Mouse (Mus musculus) intestine, embryonic 15.5 days (tissue): Measurements from ENCODE around the gene Pdk2. TPM values are rescaled to one million over a fixed set of nuclear protein-coding genes. Genes with fewer than 3 reads are reported as not detected.

Source experiments
- ATAC-seq: fragments of 200-750 bp; cut with Nextera tagmentation; 2 replicates; pipeline ENCODE4 v1.8.0; 2017; ENCODE audit warnings: moderate TSS enrichment, moderate library complexity
- H3K27ac ChIP-seq: fragments of 300-500 bp; sonication (generic); 2 replicates; pipeline ENCODE4 v1.5.1; 2015; ENCODE audit warnings: mild to moderate bottlenecking, inconsistent platforms
- H3K27me3 ChIP-seq: fragments of 300-500 bp; sonication (generic); replicated peaks from 2 replicates; pipeline ENCODE4 v1.6.1; 2015; ENCODE audit warnings: inconsistent platforms
- H3K36me3 ChIP-seq: fragments of 300-500 bp; sonication (generic); 2 replicates; pipeline ENCODE4 v1.6.1; 2015; ENCODE audit warnings: inconsistent platforms
- H3K4me1 ChIP-seq: fragments of 300-500 bp; sonication (generic); replicated peaks from 2 replicates; pipeline ENCODE4 v1.6.1; 2015; ENCODE audit warnings: inconsistent platforms
- H3K4me2 ChIP-seq: fragments of 300-500 bp; sonication (generic); replicated peaks from 2 replicates; pipeline ENCODE4 v1.6.1; 2015; ENCODE audit warnings: mild to moderate bottlenecking, inconsistent platforms
- H3K4me3 ChIP-seq: fragments of 300-500 bp; sonication (generic); replicated peaks from 2 replicates; pipeline ENCODE4 v1.5.1; 2015; ENCODE audit warnings: inconsistent platforms
- H3K9ac ChIP-seq: fragments of 300-500 bp; sonication (generic); 2 replicates; pipeline ENCODE4 v1.6.1; 2015; ENCODE audit warnings: inconsistent platforms
- H3K9me3 ChIP-seq: fragments of 300-500 bp; sonication (generic); 2 replicates; pipeline ENCODE4 v1.6.1; 2016; ENCODE audit warnings: inconsistent platforms
- WGBS: fragments of 180-500 bp; shearing (Covaris S2); methylation state at CpG from one replicate; pipeline ENCODE4 v1.1.7; 2015; 5-methylcytosine and 5-hydroxymethylcytosine counted together
- polyA plus RNA-seq: library from polyadenylated mRNA; unstranded; fragments of >200 nt; fragmentation: Nextera tagmentation; extraction: Ambion mirVana; gene quantifications from 2 replicates; pipeline ENCODE4 v1.2.1, GENCODE M21; 2015

Gene Pdk2
- polyA plus RNA-seq, 1 experiment from 2014 or later = 30.8 TPM

DNA sequence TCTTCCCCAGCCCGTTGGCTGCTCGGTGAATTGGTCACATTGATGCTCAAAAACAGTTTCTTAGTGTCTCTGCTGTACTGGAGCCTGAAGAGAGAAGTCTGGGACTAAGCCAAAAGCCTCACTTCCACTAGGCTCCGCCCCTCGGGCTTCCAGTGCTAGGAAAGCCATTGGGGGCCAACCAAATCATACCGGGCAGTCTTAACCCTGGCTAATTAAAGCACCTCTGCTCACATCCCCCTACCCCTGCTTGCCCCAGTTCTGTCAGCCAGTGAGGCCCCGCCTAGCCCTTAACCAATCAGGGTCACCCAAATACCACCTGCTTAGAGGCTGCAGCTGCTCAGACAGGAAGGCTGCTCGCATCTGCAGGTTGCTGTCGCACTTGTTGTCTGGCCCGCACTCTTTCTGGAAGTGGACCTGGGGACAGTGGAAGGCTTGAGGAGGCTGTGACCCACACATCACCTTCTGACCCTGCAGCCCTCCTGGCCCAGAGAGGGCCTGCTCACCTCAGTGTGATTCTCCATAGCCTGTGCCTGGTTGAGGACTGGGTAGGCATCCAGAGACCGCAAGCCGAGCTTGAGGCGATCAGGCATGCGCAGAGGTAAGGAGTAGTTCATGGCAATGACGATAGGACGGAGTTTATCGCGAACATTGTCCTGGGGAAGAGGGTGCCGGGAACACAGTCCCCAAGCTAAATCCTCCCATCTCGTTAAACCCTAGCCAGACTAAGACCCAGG is 15.8 kb upstream of the Pdk2 start:
- no peak overlapping the region for H3K9ac ChIP-seq
- no peak overlapping the region for H3K4me2 ChIP-seq
- H3K27me3 ChIP-seq = no peaks in the 10 kb centered on the region
- no peak for ATAC-seq
- no peaks in the 10 kb centered on the region for H3K4me1 ChIP-seq
- 54% methylated on average over 19 of the region's 19 CpGs for WGBS
- H3K27ac ChIP-seq = no peak overlapping the region
- H3K9me3 ChIP-seq = no peaks in the 10 kb centered on the region
- peaks cover 42% of the 10 kb centered on the region for H3K36me3 ChIP-seq
- no peak overlapping the region for H3K4me3 ChIP-seq

DNA sequence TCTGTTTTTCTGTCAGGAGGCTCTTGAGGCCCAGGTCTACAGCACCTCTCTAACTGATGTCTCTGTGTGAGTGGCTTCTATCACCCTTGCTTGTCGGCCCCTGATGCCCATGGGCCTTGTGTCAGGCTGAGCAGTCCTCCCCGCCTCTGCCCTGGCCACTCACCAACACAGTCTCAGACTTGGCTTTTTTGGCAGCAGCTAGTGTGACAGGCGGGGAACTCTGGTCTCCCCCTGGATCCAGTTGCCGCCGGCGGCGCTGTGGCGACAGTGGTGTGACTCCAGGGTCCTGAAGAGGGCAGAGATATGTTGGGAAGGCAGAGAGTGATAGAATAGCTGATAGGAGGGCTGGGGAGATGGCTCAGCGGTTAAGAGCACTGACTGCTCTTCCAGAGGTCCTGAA is 11.9 kb upstream of the Pdk2 start:
- Histone ChIP-seq H3K4me2 (no peak overlapping the region), H3K9ac (no peak overlapping the region), H3K27me3 (no peaks in the 10 kb centered on the region), H3K4me1 (no peaks in the 10 kb centered on the region), H3K27ac (no peak overlapping the region), H3K4me3 (no peak overlapping the region), H3K36me3 (peaks cover 32% of the 10 kb centered on the region), H3K9me3 (no peaks in the 10 kb centered on the region)
- 82% methylated on average over 9 of the region's 9 CpGs for WGBS
- no peak for ATAC-seq

DNA sequence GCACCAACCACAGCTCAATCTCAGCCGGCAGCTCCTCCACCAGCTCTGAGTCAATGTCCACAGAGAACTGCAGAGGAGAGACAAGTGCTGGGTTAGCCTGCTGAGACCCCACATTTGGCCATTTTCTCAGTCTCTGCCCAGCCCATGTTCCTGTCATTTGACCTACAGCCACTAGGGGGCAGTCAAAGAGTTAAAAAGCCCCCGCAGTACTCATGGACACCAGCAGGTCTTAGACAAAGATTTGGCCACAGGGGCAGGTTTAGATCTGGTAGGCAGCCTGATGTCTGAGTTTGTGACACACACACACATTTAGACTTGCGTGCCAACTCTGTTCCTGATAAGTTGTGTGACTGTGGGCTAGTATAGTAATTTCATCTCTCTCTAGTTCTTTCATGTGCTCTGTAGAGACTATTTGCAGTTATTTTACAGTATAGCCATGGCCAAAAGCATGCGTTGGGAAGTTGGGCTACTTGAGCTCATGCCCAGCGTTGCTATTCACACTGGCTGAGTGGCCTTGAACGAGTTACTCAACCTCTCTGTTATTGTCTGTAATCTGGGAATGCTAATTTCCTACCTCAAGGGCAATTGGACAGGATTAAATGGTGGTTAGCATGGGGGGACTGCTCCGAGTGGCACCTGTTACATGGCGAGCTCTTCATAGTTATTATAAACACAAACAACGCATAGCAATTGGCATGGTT is 6.0 kb upstream of the Pdk2 start:
- Histone ChIP-seq H3K27me3 (no peaks in the 10 kb centered on the region), H3K36me3 (peaks cover 11% of the 10 kb centered on the region; the same call in 1 of the 2 replicates), H3K4me3 (no peak overlapping the region), H3K9me3 (no peaks in the 10 kb centered on the region), H3K27ac (no peak overlapping the region), H3K4me1 (no peaks in the 10 kb centered on the region), H3K9ac (no peak overlapping the region), H3K4me2 (no peak overlapping the region)
- ATAC-seq = peak; percentile 57; the same call in 1 of the 2 replicates
- 60% methylated on average over 9 of the region's 9 CpGs for WGBS

- Histone ChIP-seq H3K9me3 (no peaks in the 10 kb centered on the region), H3K4me2 (no peak overlapping the region), H3K9ac (no peak overlapping the region), H3K4me1 (peaks cover 7% of the 10 kb centered on the region; the same call in 1 of the 2 replicates), H3K4me3 (no peak overlapping the region), H3K27ac (no peak overlapping the region), H3K27me3 (no peaks in the 10 kb centered on the region), H3K36me3 (0 out of 2 replicates have a peak, but pooled peaks cover 5% of the 10 kb centered on the region)
- WGBS = 60% methylated on average over 13 of the region's 13 CpGs
- ATAC-seq = no peak
Observed at GRCm38 (mm10) chr11:95044185-95044870, 3.2 kb upstream of the Pdk2 start.

DNA sequence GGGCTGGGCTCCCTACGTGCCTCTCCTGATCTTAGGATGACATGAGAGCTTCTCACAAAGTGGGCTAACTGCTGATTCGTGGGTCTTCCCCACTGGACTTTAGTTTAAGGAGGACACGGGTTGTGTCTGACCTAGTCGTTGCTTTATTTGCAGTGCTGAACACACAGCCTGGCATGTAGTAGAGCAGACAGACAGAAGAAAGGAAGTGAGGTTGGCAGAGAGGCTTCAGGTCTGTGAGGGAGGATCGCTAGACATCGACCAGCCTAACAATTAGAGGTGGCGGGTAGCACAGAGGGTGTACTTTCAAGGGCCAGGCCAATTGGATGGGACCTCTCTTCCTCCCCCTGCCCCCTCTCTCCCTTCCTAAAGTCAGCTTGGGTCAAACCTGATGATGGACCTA is 2.5 kb upstream of the Pdk2 start:
- WGBS = 46% methylated on average over 7 of the region's 7 CpGs
- Histone ChIP-seq H3K27me3 (no peaks in the 10 kb centered on the region), H3K4me2 (no peak overlapping the region), H3K36me3 (0 out of 2 replicates have a peak, but pooled peaks cover 5% of the 10 kb centered on the region), H3K9me3 (no peaks in the 10 kb centered on the region), H3K4me1 (peaks cover 11% of the 10 kb centered on the region; the same call in 1 of the 2 replicates), H3K9ac (no peak overlapping the region), H3K27ac (no peak overlapping the region), H3K4me3 (no peak overlapping the region)
- ATAC-seq = no peak

DNA sequence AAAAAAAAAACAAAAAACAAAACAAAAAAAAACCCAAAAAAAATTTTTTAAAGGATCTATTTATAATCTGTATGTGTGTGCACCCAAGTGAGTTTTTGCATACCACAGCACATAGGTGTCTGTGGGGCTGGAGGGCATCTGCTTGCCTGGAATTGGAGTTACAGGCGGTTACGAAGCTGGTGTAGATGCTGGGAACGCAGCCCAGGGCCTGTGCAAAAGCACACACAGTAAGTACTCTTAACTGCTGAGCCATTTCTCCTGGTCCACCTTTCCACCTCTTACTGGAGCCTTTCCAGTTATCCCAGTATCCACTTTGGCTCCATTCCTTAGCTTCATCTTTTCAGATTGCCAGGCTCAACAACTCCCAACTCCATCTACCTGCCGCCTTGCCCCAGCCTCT is 1.9 kb upstream of the Pdk2 start:
- 90% methylated on average over 4 of the region's 4 CpGs for WGBS
- Histone ChIP-seq H3K4me1 (peaks cover 15% of the 10 kb centered on the region), H3K9me3 (no peaks in the 10 kb centered on the region), H3K27ac (no peak overlapping the region), H3K4me3 (no peak overlapping the region), H3K27me3 (no peaks in the 10 kb centered on the region), H3K4me2 (no peak overlapping the region), H3K36me3 (0 out of 2 replicates have a peak, but pooled peaks cover 5% of the 10 kb centered on the region), H3K9ac (no peak overlapping the region)
- ATAC-seq = no peak

DNA sequence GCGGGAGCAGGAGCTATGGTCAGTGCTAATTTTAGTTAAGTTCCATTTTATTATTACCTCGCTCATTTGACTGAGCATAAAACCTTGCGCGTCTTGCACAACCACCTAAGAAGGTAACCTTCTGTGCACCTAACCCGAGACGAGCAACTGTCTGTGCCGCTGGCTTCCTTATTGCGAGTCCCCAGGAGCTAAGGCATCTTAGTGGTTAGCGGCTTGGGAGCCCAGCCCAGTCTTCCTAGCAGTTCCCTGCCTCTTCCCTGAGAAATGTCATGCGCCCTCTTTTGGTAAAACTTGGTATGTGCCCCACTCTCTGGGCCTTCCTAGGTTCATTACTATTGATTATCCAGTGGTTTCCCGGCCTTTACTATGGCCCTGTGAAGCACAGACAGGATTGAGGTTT is 942 bp upstream of the Pdk2 start:
- Histone ChIP-seq H3K9me3 (no peaks in the 10 kb centered on the region), H3K9ac (peak overlapping the region; percentile 24; the same call in 1 of the 2 replicates), H3K4me1 (peaks cover 15% of the 10 kb centered on the region), H3K27ac (peak overlapping the region; percentile 33; the same call in 1 of the 2 replicates), H3K36me3 (0 out of 2 replicates have a peak, but pooled peaks cover 5% of the 10 kb centered on the region), H3K4me3 (peak overlapping the region; percentile 67), H3K4me2 (peak overlapping the region; percentile 90), H3K27me3 (no peaks in the 10 kb centered on the region)
- peak; percentile 44 for ATAC-seq
- 1% methylated on average over 11 of the region's 11 CpGs for WGBS

DNA sequence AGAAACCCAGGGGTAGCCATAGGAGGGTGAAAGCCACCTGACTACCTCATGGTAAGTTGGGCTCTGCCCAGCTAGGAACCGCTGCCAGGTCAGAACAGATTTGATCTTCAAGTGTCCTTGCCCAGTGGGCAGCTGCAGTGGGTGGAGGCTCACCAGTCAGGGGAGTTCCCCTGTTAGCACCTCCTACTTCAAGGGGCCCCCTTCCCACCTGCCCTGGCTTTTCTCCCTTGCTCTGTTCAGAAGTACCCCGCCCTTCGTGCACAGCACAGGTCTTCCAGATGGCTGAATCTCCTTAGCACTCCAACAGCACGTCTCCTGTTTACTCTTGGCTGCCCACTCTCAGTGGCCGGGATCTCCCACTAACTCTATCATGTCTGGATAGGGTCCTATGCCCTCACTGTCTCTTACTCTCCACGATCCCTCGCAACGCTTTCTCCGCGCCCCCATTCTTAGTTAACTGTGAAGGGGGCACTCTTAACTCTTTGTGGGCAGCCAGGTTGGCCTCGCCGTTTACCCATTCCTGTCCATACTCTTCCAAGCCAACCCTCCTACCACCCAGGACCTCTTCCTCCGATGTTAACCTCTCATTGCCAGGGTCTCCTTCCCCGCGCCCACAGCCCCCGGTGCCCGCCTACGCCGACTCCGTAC is 539 bp downstream of the Pdk2 start:
- 0 out of 2 replicates have a peak, but pooled peaks cover 5% of the 10 kb centered on the region for H3K36me3 ChIP-seq
- no peaks in the 10 kb centered on the region for H3K27me3 ChIP-seq
- H3K9me3 ChIP-seq = no peaks in the 10 kb centered on the region
- ATAC-seq = peak; percentile 59
- WGBS = under 1% methylated on average over 20 of the region's 20 CpGs
- H3K9ac ChIP-seq = peak overlapping the region; percentile 77
- H3K4me3 ChIP-seq = peak overlapping the region; percentile 67
- H3K27ac ChIP-seq = peak overlapping the region; percentile 76
- peak overlapping the region; percentile 90 for H3K4me2 ChIP-seq
- H3K4me1 ChIP-seq = peaks cover 15% of the 10 kb centered on the region

DNA sequence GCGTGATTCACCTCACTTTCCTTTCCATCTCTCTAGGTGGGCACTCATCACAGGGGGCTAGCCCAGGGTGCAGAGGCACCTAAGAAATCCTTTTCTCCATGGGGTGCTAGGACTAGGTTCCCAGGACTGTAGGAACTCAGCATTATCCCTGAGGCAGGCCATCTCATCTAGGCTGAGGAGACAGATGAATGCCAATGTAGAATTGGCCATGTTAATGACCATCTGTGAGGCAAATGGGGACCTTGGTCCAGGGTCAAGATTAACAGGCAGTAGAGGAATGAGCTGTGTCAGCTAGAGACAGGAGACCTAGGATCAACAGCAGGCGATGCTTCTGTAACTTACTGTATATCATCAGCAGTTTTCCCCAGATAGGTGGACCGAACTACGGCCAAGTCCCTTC is 1.4 kb downstream of the Pdk2 start:
- Histone ChIP-seq H3K36me3 (0 out of 2 replicates have a peak, but pooled peaks cover 3% of the 10 kb centered on the region), H3K4me3 (no peak overlapping the region), H3K27ac (no peak overlapping the region), H3K9me3 (no peaks in the 10 kb centered on the region), H3K4me1 (peaks cover 15% of the 10 kb centered on the region), H3K9ac (no peak overlapping the region), H3K27me3 (no peaks in the 10 kb centered on the region), H3K4me2 (peak overlapping the region; percentile 90)
- ATAC-seq = no peak
- 84% methylated on average over 4 of the region's 4 CpGs for WGBS

GRCm38 (mm10) chr11:95038818-95039655 is 2.1 kb downstream of the Pdk2 start:
- Histone ChIP-seq H3K27ac (no peak overlapping the region; the same call in 1 of the 2 replicates), H3K4me3 (no peak overlapping the region), H3K4me2 (peak overlapping the region; percentile 30), H3K27me3 (no peaks in the 10 kb centered on the region), H3K36me3 (no peaks in the 10 kb centered on the region), H3K4me1 (peaks cover 18% of the 10 kb centered on the region), H3K9ac (no peak overlapping the region), H3K9me3 (no peaks in the 10 kb centered on the region)
- 71% methylated on average over 13 of the region's 13 CpGs for WGBS
- no peak for ATAC-seq

- no peak for ATAC-seq
- WGBS = 70% methylated on average over 14 of the region's 14 CpGs
- Histone ChIP-seq H3K9me3 (no peaks in the 10 kb centered on the region), H3K4me3 (no peak overlapping the region), H3K27ac (no peak overlapping the region), H3K9ac (no peak overlapping the region), H3K27me3 (no peaks in the 10 kb centered on the region), H3K4me1 (peaks cover 22% of the 10 kb centered on the region), H3K36me3 (no peaks in the 10 kb centered on the region), H3K4me2 (no peak overlapping the region; the same call in 1 of the 2 replicates)
Observed at GRCm38 (mm10) chr11:95038156-95038817, 2.9 kb downstream of the Pdk2 start.
